Mouse (Mus musculus) bone marrow macrophage, adult 2 months (primary cell): ENCODE measurements around the gene Telo2. TPM values are rescaled to one million over a fixed set of nuclear protein-coding genes. Genes with fewer than 3 reads are reported as not detected.
"Not testable (repeated sequence)": the region's sequence is repeated elsewhere in the genome, so short reads cannot be mapped to it uniquely, and the experiment has no call there.

ENCODE experiments used
- H3K27ac ChIP-seq: 2 replicates; pipeline ENCODE4 v1.5.1; 2012; ENCODE audit warnings: low read depth, low read length; ENCODE audit not compliant: insufficient read depth
- H3K4me1 ChIP-seq: 2 replicates; pipeline ENCODE4 v1.6.1; 2012; ENCODE audit warnings: low read length; ENCODE audit not compliant: control insufficient read depth, insufficient read depth
- H3K4me3 ChIP-seq: 2 replicates; pipeline ENCODE4 v1.5.1; 2012; ENCODE audit warnings: mild to moderate bottlenecking, low read length, moderate library complexity; ENCODE audit not compliant: insufficient read depth
- CTCF ChIP-seq: IDR thresholded peaks from 2 replicates; pipeline ENCODE4 v1.5.1; 2012; ENCODE audit warnings: low read depth, mild to moderate bottlenecking, low read length, moderate library complexity
- POLR2A ChIP-seq: IDR thresholded peaks from 2 replicates; pipeline ENCODE4 v1.6.1; 2012; ENCODE audit warnings: mild to moderate bottlenecking, low read depth, low read length, borderline replicate concordance
- polyA plus RNA-seq: library from polyadenylated mRNA; stranded (reverse); fragments of >200 nt; gene quantifications from 2 replicates; pipeline ENCODE4 v1.2.4, GENCODE M21; 2012; ENCODE audit not compliant: missing spikeins, insufficient read depth, insufficient read length

The Telo2 gene
- polyA plus RNA-seq, 1 experiment = 8.3 TPM

- TF ChIP-seq POLR2A (no peak), CTCF (no peak)
- H3K27ac ChIP-seq = no peak overlapping the region
- H3K4me1 ChIP-seq = peaks cover 5% of the 10 kb centered on the region; the same call in 1 of the 2 replicates
- no peak overlapping the region for H3K4me3 ChIP-seq
These were observed 11.3 kb upstream of the Telo2 start for GRCm38 (mm10) chr17:25127079-25127478.

GRCm38 (mm10) chr17:25125442-25126060 is 9.8 kb upstream of the Telo2 start:
- H3K4me3 ChIP-seq, H3K4me1 ChIP-seq, H3K27ac ChIP-seq: not testable (repeated sequence)

GRCm38 (mm10) chr17:25123979-25124378 is 8.2 kb upstream of the Telo2 start:
- H3K4me1 ChIP-seq = peaks cover 2% of the 10 kb centered on the region; the same call in 1 of the 2 replicates
- H3K27ac ChIP-seq = no peak overlapping the region
- no peak overlapping the region for H3K4me3 ChIP-seq
- TF ChIP-seq CTCF (no peak; the same call in 1 of the 2 replicates), POLR2A (no peak)

- no peak within 1 kb of the TSS for H3K27ac ChIP-seq
- H3K4me1 ChIP-seq = peaks cover 4% of the 10 kb centered on the region; the same call in 1 of the 2 replicates
- no peak for TF ChIP-seq CTCF
- TF ChIP-seq POLR2A = no peak
- no peak within 1 kb of the TSS for H3K4me3 ChIP-seq
These were observed 4.6 kb upstream of the Telo2 start, which contains the start of gene Ptx4 for GRCm38 (mm10) chr17:25120406-25120805. Gene Ptx4 (plus strand): TSS chr17:25120760.

GRCm38 (mm10) chr17:25117263-25117662 is 1.5 kb upstream of the Telo2 start:
- peaks cover 25% of the 10 kb centered on the region for H3K4me1 ChIP-seq
- H3K27ac ChIP-seq = no peak overlapping the region
- H3K4me3 ChIP-seq = no peak overlapping the region
- peak; percentile 58; the same call in 1 of the 2 replicates for TF ChIP-seq CTCF
- no peak for TF ChIP-seq POLR2A

GRCm38 (mm10) chr17:25114908-25115645 is 690 bp downstream of the Telo2 start:
- H3K4me1 ChIP-seq = peaks cover 36% of the 10 kb centered on the region
- TF ChIP-seq CTCF (no peak), POLR2A (no peak)
- H3K4me3 ChIP-seq = peak overlapping the region; percentile 65
- peak overlapping the region; percentile 87 for H3K27ac ChIP-seq

GRCm38 (mm10) chr17:25112423-25112810 is 3.4 kb downstream of the Telo2 start:
- Histone ChIP-seq H3K4me3 (peak overlapping the region; percentile 24), H3K27ac (peak overlapping the region; percentile 80), H3K4me1 (peaks cover 36% of the 10 kb centered on the region)
- no peak for TF ChIP-seq CTCF
- no peak for TF ChIP-seq POLR2A

- Histone ChIP-seq H3K4me3 (peak overlapping the region; percentile 9), H3K4me1 (peaks cover 36% of the 10 kb centered on the region), H3K27ac (peak overlapping the region; percentile 80)
- no peak; the same call in 1 of the 2 replicates for TF ChIP-seq POLR2A
- TF ChIP-seq CTCF = no peak
These were observed 3.9 kb downstream of the Telo2 start for GRCm38 (mm10) chr17:25111739-25112422.

GRCm38 (mm10) chr17:25111220-25111619 is 4.5 kb downstream of the Telo2 start:
- H3K27ac ChIP-seq = peak overlapping the region; percentile 80
- no peak overlapping the region for H3K4me3 ChIP-seq
- peaks cover 34% of the 10 kb centered on the region for H3K4me1 ChIP-seq
- TF ChIP-seq POLR2A (no peak), CTCF (no peak)

GRCm38 (mm10) chr17:25110590-25110989 is 5.2 kb downstream of the Telo2 start:
- no peak overlapping the region for H3K4me3 ChIP-seq
- no peak overlapping the region for H3K27ac ChIP-seq
- TF ChIP-seq POLR2A (no peak), CTCF (no peak)
- peaks cover 33% of the 10 kb centered on the region for H3K4me1 ChIP-seq
